ENCODE assay signal across 9 mouse cellular contexts in genomic region chr14:79660467-79660866, GRCm38 (mm10). TPM values are rescaled to one million over a fixed set of nuclear protein-coding genes. Genes with fewer than 3 reads are reported as not detected.
DNase-seq lines count a peak whose midpoint lies in the region; ATAC-seq and TF ChIP-seq lines count a peak whose summit lies in the region.
"Had no signal": no experiment of that assay in that cellular context is flagged by ENCODE, and none has a peak within 500 bp of the region (broad histone marks: within the 10 kb centered on the region; RNA-seq: fewer than 3 reads in every experiment).

No protein-coding gene starts in this region.

- WGBS in forebrain, embryonic 16.5 days: 19% methylated on average over 5 of the region's 5 CpGs
- 26% methylated on average over 5 of the region's 5 CpGs for WGBS in forebrain, embryonic 15.5 days
- 41% methylated on average over 5 of the region's 5 CpGs for WGBS in kidney, embryonic 15.5 days
- WGBS in limb, embryonic 14.5 days: 47% methylated on average over 5 of the region's 5 CpGs

- H3K27ac ChIP-seq in forebrain, embryonic 16.5 days (ENCODE audit: low read length): peak overlapping the region; percentile 33; the same call in 1 of the 2 replicates
- no peak overlapping the region for H3K27ac ChIP-seq in forebrain, embryonic 15.5 days (replicated peaks)
- H3K27ac ChIP-seq in kidney, embryonic 15.5 days: no peak overlapping the region
- H3K27ac ChIP-seq in limb, embryonic 14.5 days (replicated peaks; ENCODE audit: low read depth, low read length): peak overlapping the region; percentile 52
- H3K27ac ChIP-seq: liver, embryonic 12.5 days had no signal

- no peaks in the 10 kb centered on the region for H3K36me3 ChIP-seq in forebrain, embryonic 16.5 days (ENCODE audit: control insufficient read depth, insufficient read depth)
- H3K36me3 ChIP-seq in forebrain, embryonic 15.5 days: no peaks in the 10 kb centered on the region
- H3K36me3 ChIP-seq in kidney, embryonic 15.5 days: no peaks in the 10 kb centered on the region
- H3K36me3 ChIP-seq in limb, embryonic 14.5 days (ENCODE audit: control insufficient read depth, insufficient read depth, low read length): no peaks in the 10 kb centered on the region
- H3K36me3 ChIP-seq: liver, embryonic 12.5 days had no signal

- ATAC-seq in forebrain, embryonic 16.5 days: no peak
- ATAC-seq in forebrain, embryonic 15.5 days (replicated peaks): no peak
- 0 out of 2 replicates have a peak, but pooled peaks have one; percentile 12 for ATAC-seq in kidney, embryonic 15.5 days (replicated peaks; ENCODE audit: low FRiP score)
- peak; percentile 61 for ATAC-seq in Patski
- ATAC-seq in limb, embryonic 14.5 days (ENCODE audit: low FRiP score, low read depth): no peak
- ATAC-seq in cerebellum, adult (ENCODE audit: insufficient number of reproducible peaks, low FRiP score, low TSS enrichment): no peak

- no peak for TF ChIP-seq POLR2A in limb, embryonic 14.5 days (IDR thresholded peaks at IDR 0.05; ENCODE audit: borderline replicate concordance, extremely low read depth, insufficient read depth, insufficient read length)

- TF ChIP-seq CTCF in Patski (IDR thresholded peaks at IDR 0.05): no peak

- H3K4me3 ChIP-seq in forebrain, embryonic 16.5 days (replicated peaks; ENCODE audit: low read length): no peak overlapping the region
- no peak overlapping the region for H3K4me3 ChIP-seq in forebrain, embryonic 15.5 days
- H3K4me3 ChIP-seq in kidney, embryonic 15.5 days (replicated peaks): no peak overlapping the region
- H3K4me3 ChIP-seq in limb, embryonic 14.5 days (replicated peaks; ENCODE audit: low read length): peak overlapping the region; percentile 38
- H3K4me3 ChIP-seq: liver, embryonic 12.5 days had no signal

- CTCF ChIA-PET in Patski (lab: Charles Lee): interaction anchor here (1.0 to 1.5 kb wide), 2 partner anchors 11 to 39 kb away, joined by 3 to 5 read pairs; no protein-coding TSS in a partner anchor

- H3K9ac ChIP-seq in forebrain, embryonic 16.5 days (replicated peaks; ENCODE audit: low read depth, low read length): no peak overlapping the region
- H3K9ac ChIP-seq in forebrain, embryonic 15.5 days (replicated peaks): no peak overlapping the region
- H3K9ac ChIP-seq in kidney, embryonic 15.5 days: no peak overlapping the region
- peak overlapping the region; percentile 58; the same call in 1 of the 2 replicates for H3K9ac ChIP-seq in limb, embryonic 14.5 days (ENCODE audit: low read depth, low read length, severe bottlenecking)
- H3K9ac ChIP-seq: liver, embryonic 12.5 days had no signal

- H3K27me3 ChIP-seq in forebrain, embryonic 16.5 days (replicated peaks; ENCODE audit: control insufficient read depth, insufficient read depth, low read length): no peaks in the 10 kb centered on the region
- no peaks in the 10 kb centered on the region for H3K27me3 ChIP-seq in forebrain, embryonic 15.5 days
- H3K27me3 ChIP-seq in kidney, embryonic 15.5 days: peaks cover 16% of the 10 kb centered on the region; the same call in 1 of the 2 replicates
- H3K27me3 ChIP-seq in Patski: peaks cover 5% of the 10 kb centered on the region
- no peaks in the 10 kb centered on the region for H3K27me3 ChIP-seq in limb, embryonic 14.5 days (ENCODE audit: control insufficient read depth, insufficient read depth, low read length)

- peaks cover 23% of the 10 kb centered on the region for H3K4me1 ChIP-seq in forebrain, embryonic 16.5 days (replicated peaks; ENCODE audit: control insufficient read depth, insufficient read depth, low read length)
- H3K4me1 ChIP-seq in forebrain, embryonic 15.5 days: peaks cover 32% of the 10 kb centered on the region
- H3K4me1 ChIP-seq in kidney, embryonic 15.5 days: peaks cover 19% of the 10 kb centered on the region
- peaks cover 10% of the 10 kb centered on the region; the same call in 1 of the 2 replicates for H3K4me1 ChIP-seq in limb, embryonic 14.5 days (ENCODE audit: control insufficient read depth, insufficient read depth, low read length)
- H3K4me1 ChIP-seq: liver, embryonic 12.5 days had no signal

- POLR2A ChIA-PET in Patski (lab: Charles Lee): no interaction called here

- H3K9me3 ChIP-seq in forebrain, embryonic 16.5 days (ENCODE audit: control insufficient read depth, low read length): no peaks in the 10 kb centered on the region
- H3K9me3 ChIP-seq in forebrain, embryonic 15.5 days: no peaks in the 10 kb centered on the region
- no peaks in the 10 kb centered on the region for H3K9me3 ChIP-seq in kidney, embryonic 15.5 days (replicated peaks)
- no peaks in the 10 kb centered on the region for H3K9me3 ChIP-seq in limb, embryonic 14.5 days (ENCODE audit: control insufficient read depth, low read length)
- H3K9me3 ChIP-seq: liver, embryonic 12.5 days had no signal

- DNase-seq in kidney, adult 11 months: no peak
- DNase-seq in Patski (ENCODE audit: low read depth, low spot score): peak; percentile 39
- no peak for DNase-seq in limb, embryonic 14.5 days (ENCODE audit: low spot score)
- no peak for DNase-seq in left cerebral cortex, adult 9 months (ENCODE audit: low spot score in 2 of 2)

- in situ Hi-C loops in Patski (cut with MboI; ENCODE audit: low pct_unique_long_range_greater_than_20kb): no loop called here

- H3K4me2 ChIP-seq in forebrain, embryonic 16.5 days (ENCODE audit: low read length): no peak overlapping the region
- H3K4me2 ChIP-seq in forebrain, embryonic 15.5 days (replicated peaks): no peak overlapping the region
- peak overlapping the region; percentile 63 for H3K4me2 ChIP-seq in kidney, embryonic 15.5 days
- H3K4me2 ChIP-seq in limb, embryonic 14.5 days (replicated peaks; ENCODE audit: low read depth, low read length, severe bottlenecking): peak overlapping the region; percentile 54; the same call in 1 of the 2 replicates

RNA-seq across cellular contexts. Expression of gene Cnmd, which starts 1.5 kb away (rescaled TPM):
- polyA plus RNA-seq in forebrain, embryonic 16.5 days (2015; fragmentation: Nextera tagmentation; extraction: Ambion mirVana): 0.62 and 8.4 TPM in 2 replicates
- polyA plus RNA-seq in forebrain, embryonic 15.5 days (2015; fragmentation: Nextera tagmentation; extraction: Ambion mirVana): 1.5 and 2.6 TPM in 2 replicates
- 2.4 and 2.9 TPM in 2 replicates for polyA plus RNA-seq in kidney, embryonic 15.5 days (2015; fragmentation: Nextera tagmentation; extraction: Ambion mirVana)
- polyA plus RNA-seq in Patski (2021): 2.5 TPM
- polyA plus RNA-seq in limb, embryonic 14.5 days (2012; rRNA removed): 324 and 384 TPM in 2 replicates
- 169 and 199 TPM in 2 replicates for polyA plus RNA-seq in limb, embryonic 14.5 days (2014; fragmentation: Nextera tagmentation; extraction: Ambion mirVana)
- polyA plus RNA-seq: liver, embryonic 12.5 days had no signal

Comparison
In these comparisons a context has a peak if more than half of its experiments do, and no peak if none do; other contexts are left out.
1. H3K27ac ChIP-seq: peak in forebrain, embryonic 16.5 days (single experiment) and limb, embryonic 14.5 days (single experiment); none in forebrain, embryonic 15.5 days (single experiment) and kidney, embryonic 15.5 days (single experiment).
2. ATAC-seq: peak in kidney, embryonic 15.5 days (single experiment) and Patski (single experiment); none in forebrain, embryonic 16.5 days (single experiment), forebrain, embryonic 15.5 days (single experiment), limb, embryonic 14.5 days (single experiment) and cerebellum, adult (single experiment).
3. H3K4me2 ChIP-seq: peak in kidney, embryonic 15.5 days (single experiment) and limb, embryonic 14.5 days (single experiment); none in forebrain, embryonic 16.5 days (single experiment) and forebrain, embryonic 15.5 days (single experiment).
4. RNA of gene Cnmd, which starts 1.5 kb away (polyA plus RNA-seq): 169 to 384 TPM in limb, embryonic 14.5 days; 1.5 to 2.6 TPM in forebrain, embryonic 15.5 days, 2.5 TPM in Patski (single experiment), 2.4 to 2.9 TPM in kidney, embryonic 15.5 days and 0.62 to 8.4 TPM in forebrain, embryonic 16.5 days; every median in the first group is over 10 times any median in the second.